Mouse (Mus musculus): ENCODE data around the gene Akain1.

The Akain1 gene

GRCm38 (mm10) chr17:69438990-69439491 is at the start of gene Akain1:
Akain1 (plus strand) TSS chr17:69439326.
- peak; percentile 89 for ATAC-seq (ENCODE audit: low TSS enrichment)

DNA sequence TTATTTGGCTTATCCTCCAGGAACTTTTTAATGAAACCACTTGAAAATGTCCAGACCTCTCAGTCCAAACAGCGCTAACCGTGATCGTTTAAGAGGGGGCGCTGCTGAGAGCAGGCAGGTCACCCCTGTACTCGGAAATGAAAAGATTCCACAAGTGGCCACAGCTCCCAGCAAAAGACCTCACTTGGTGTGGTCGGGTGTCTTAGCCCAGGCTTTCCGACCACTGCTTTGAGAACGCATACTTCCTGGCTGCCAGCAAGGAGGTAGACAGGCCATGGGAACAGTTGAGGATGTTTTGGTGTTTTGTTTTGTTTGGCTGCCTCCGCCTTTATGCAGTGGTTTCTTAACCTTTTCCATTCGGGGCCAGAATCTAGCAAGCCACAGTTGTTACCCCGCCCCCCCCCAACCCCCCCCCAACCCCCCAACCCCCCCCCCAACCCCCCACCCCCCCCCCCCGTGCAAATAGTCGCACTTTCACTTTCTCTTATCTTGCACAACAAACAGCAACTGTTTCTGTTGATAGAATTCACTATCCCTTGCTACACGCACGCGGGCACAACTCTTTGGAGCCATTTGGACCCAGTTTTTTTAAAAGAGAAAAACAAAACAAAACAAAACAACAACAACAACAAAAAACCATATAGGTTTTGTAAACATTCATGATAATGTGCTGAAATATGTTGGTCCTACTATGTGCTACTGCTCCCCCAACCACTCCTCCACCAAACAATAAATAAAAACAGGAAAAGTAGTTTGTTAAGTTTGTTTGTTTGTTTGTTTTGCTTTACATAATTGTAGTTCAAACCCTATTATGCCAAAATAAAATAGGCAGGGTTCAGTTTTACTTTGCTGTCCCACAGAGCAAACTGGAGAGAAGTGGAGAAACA is 42.7 kb upstream of the Akain1 start:
- ATAC-seq (ENCODE audit: low TSS enrichment) = no peak

DNA sequence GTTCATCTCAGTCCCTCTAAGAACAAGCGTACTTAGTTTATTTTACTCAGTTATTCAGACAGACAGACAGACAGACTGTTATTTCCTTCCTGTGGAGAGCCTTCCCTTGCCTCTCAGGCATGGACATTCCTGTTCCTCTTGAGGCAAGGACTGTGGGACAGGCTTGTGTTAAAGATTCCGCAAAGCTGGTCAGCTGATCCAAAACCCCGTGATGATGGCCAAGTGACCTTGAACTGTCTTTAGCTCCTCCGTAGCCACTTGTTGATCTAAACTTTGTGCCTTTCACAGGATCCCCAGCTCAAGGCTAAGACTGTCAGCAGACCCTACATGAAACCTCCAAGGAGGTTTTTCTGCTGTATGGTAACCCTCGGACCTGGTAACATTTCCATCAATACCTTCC is 42.0 kb upstream of the Akain1 start:
- no peak for ATAC-seq (ENCODE audit: low TSS enrichment)

DNA sequence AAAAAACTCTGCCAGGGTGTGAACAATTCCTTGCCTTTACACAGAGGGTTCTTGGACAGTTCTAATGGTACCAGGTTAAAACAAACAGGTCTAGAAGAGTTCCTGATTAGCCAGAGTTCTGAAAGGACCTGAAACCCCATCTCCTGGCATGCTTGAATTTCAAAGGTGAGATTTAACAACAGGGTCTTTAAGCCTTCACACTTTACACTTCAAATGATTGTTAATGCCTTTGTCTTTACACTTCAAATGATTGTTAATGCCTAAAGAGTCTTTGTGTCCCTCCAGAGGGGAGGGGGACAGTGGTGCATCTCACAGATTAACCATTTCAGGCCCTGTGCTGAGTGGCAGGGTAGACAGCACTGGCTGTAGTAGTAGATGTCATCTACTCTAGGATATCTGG is 41.0 kb upstream of the Akain1 start:
- no peak for ATAC-seq (ENCODE audit: low TSS enrichment)

DNA sequence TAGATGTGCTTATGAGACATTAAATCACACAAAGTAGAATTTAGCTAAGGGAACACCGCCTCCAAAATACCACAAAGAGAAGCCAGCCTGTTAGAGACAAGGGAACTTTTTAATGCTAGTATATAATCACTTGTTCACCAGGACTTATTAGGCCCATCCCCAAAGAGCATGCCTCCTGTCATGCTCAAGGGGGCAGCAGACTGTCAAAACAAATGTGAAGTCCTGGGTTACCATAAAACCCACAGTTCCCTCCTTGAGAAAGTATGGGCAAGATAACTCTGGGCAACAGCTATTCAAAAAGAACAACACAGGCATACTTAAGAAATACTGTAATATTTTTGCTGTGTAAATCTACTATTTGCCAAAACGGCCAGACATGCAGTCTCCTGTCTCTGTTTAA is 38.0 kb upstream of the Akain1 start:
- ATAC-seq (ENCODE audit: low TSS enrichment) = no peak

- no peak for ATAC-seq (ENCODE audit: low TSS enrichment)
Observed at GRCm38 (mm10) chr17:69416163-69416562, 23.0 kb upstream of the Akain1 start.

DNA sequence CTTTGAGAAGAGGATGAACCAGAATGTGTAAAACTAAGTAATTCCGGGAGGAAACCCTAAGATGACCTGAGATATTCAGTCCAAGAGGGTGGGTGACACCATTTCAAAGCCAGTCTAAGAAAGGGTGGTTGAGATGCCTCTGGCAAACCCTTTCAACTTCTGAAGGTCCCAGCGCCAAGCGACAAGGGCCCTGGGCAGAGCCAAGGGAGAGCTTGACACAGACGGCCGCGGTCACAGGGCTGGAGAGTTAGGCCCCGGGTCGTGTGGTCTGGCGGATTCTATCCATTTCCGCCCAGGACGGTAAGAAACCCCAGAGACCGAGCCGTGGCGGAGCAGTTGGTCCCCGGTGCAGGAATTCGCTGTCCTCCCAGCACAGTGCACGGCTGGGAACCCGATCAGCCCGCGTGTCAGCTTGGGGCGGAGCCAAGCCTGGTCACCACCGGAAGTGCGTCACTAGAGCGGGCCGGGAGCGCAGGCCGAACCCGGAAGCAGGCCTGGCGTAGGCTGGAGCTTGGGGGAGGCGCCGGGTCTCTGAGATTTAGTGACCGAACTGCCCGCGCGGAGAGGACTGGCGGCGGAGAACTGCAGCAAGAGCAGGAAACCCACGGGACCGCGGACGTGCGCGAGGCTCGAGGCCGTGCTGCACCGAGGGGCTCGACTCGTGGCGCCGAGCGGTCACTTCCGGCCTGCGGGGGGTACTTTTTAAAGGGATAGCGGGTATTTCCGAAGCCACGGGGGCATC is 22.0 kb upstream of the Akain1 start:
- peak; percentile 99 for ATAC-seq (ENCODE audit: low TSS enrichment)

DNA sequence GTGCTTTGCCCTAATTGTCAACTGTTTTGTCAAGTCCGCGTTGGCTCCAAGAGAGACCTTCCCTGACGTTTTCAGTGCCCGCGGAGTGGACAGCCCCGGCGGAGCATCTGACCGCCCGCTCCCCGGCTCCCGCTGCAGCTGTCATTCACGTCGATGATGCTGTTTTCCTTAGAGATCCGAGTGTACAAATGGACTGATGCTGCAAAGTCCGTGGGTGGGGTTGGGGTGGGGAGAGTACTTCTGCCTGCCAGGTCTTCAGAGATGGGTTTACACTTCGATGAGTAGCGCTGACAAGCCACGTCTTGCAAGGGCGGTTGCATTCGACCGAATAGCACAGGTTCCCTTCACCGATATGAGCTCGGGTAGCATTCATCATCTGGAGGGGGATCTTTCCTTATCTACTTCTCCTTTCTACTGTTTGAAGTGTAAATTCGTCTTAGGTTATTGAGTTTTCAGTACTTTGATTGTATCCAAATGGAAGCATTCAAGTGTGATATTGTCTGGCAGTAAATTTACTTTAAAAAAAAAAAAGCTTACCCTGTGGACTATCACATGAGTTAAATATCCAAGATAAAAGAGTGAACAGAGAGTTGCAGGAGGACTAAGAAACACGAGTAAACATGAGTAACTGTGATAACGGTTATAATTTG is 21.3 kb upstream of the Akain1 start:
- peak; percentile 55 for ATAC-seq (ENCODE audit: low TSS enrichment)

GRCm38 (mm10) chr17:69421592-69421991 is 17.5 kb upstream of the Akain1 start:
- ATAC-seq (ENCODE audit: low TSS enrichment) = no peak

- ATAC-seq (ENCODE audit: low TSS enrichment) = no peak
Observed at GRCm38 (mm10) chr17:69437836-69438235, 1.3 kb upstream of the Akain1 start.

- ATAC-seq (ENCODE audit: low TSS enrichment) = no peak
Observed at GRCm38 (mm10) chr17:69438486-69438885, 640 bp upstream of the Akain1 start.

DNA sequence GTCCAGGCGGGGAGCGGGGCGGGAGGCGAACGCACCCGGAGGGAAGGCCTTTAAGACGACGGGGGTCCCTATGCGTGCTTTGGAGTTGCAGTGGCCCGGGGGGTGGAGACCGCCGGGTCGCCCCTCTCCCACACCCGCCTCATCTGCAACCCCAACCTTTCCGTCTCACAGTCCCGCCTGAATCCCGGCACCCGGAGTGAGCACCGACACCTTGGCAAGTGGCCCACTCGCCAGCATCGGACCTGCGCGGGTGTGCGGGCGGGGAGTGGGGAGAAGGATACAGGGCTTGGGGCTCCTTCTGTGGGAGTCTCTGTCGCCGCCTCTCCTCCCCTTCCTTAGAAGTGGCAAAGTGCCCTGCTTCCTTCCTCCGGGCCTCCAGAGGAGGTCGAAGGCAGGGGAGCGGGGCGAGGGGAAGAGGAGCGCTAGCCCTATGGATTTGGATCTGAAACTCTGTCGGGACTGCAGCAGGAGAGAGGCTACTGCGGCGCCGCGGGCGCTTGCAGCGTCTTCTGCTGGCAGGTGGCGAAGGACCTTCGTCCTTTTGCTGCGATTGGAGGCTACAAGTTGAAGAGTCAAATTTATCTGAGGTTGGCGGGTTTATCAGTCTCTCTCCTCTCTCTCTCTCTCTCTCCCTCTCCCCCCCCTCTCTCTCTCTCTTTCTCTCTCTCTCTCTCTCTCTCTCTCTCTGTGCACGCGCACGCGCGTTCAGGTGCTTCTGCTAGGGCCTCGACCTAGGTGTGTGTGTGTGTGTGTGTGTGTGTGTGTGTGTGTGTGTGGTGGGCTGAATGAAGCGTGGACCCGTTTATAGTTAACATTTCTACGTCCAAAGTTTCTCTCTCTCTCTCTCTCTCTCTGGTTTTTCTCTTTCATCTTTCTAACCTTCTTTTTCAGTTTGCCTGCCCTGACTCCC is 700 bp downstream of the Akain1 start:
- ATAC-seq (ENCODE audit: low TSS enrichment) = peak; percentile 74

- ATAC-seq (ENCODE audit: low TSS enrichment) = no peak
Observed at GRCm38 (mm10) chr17:69441041-69441440, 1.9 kb downstream of the Akain1 start.

- ATAC-seq (ENCODE audit: low TSS enrichment) = no peak
Observed at GRCm38 (mm10) chr17:69448679-69449078, 9.6 kb downstream of the Akain1 start.

GRCm38 (mm10) chr17:69461680-69462079 is 22.6 kb downstream of the Akain1 start:
- ATAC-seq (ENCODE audit: low TSS enrichment) = no peak

- no peak for ATAC-seq (ENCODE audit: low TSS enrichment)
Observed at GRCm38 (mm10) chr17:69463037-69463436, 23.9 kb downstream of the Akain1 start.

DNA sequence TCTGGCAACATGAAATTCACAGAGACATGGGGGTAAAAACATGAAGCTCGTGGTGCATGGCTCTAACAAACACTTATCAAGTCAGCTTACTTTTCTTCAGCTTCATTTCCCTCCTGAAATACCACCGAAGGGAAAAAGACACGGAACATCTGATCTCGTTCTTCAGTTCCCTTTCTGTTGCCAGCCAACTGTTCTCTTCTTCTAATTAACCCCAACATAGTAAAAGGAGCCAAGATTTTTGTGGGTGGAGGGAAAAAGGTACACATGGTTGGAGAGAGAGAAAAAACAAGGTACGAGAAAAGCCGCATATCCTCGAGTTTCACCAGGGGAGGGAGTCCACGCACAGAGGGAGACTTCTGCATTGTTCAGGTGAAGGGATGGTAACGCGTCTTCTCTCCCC is 32.0 kb downstream of the Akain1 start:
- peak; percentile 64 for ATAC-seq (ENCODE audit: low TSS enrichment)

DNA sequence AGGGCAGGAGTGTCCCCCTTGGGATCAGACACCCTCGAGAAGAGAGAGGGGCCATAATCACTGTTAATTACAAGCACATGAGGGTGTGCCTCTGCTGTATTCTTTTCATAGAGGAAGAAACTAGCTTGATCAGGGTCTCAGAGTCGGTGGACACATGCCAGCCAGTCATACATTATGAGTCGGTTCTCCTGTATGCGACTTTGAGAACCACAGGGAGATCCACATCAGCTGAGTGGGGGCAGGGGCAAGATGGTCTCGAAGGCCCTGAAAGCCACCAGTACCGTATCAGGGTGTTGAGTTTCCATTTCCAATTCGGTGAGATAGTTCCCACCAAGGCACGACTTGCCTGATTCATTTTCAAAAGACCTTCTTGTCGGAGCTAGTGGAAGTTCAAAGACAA is 33.3 kb downstream of the Akain1 start:
- ATAC-seq (ENCODE audit: low TSS enrichment) = no peak

DNA sequence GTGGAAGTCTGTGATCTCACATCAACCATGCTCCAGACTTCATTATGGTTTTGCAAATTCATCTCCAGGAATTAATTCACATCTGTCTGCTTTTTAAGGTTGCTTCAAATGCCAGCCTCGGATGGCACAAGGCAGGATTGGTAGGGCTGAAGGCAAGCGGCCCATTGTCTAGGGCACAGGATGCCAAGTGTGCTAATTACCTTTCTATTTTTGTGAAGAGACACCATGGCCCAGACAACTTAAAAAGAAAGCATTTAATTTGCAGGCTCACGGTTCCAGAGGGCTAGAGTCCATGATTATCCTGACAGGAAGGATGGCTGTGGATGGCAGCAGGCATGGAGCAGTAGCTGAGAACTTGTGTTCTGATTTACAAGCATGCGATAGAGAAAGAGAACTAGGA is 35.0 kb downstream of the Akain1 start:
- no peak for ATAC-seq (ENCODE audit: low TSS enrichment)

GRCm38 (mm10) chr17:69475423-69475822 is 36.3 kb downstream of the Akain1 start:
- peak; percentile 78 for ATAC-seq (ENCODE audit: low TSS enrichment)

DNA sequence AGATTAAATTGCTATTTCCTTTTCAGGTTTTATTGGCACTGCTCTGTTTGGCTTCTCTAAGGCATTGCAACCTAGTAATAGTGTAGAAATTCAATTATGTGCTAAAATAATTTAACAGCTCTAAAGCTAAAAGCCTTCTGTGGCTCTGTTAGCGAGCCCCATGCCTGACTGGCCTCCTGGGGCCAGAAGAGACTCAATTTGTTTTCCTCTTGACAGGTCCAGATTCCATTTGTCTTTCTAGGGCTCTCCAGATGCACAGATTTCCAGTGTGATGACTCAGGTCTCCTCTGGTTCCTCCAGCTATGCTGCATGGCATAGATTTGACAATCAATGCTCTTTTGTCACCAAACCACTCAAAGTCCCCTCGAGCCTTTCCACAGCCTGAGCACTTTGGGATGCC is 38.4 kb downstream of the Akain1 start:
- no peak for ATAC-seq (ENCODE audit: low TSS enrichment)

Data from frontal cortex, adult (tissue).